Mouse (Mus musculus) embryonic fibroblast, embryonic 13.5 days (primary cell): ENCODE measurements around the gene Gm17660. TPM values are rescaled to one million over a fixed set of nuclear protein-coding genes. Genes with fewer than 3 reads are reported as not detected.

Experiments used
- H3K27ac ChIP-seq: 2 replicates; pipeline ENCODE4 v1.5.1; 2012; ENCODE audit warnings: low read length, control low read depth, inconsistent platforms; ENCODE audit not compliant: insufficient read depth
- H3K4me1 ChIP-seq: 2 replicates; pipeline ENCODE4 v1.6.1; 2011; ENCODE audit warnings: low read length; ENCODE audit not compliant: control insufficient read depth, insufficient read depth
- H3K4me3 ChIP-seq: 2 replicates; pipeline ENCODE4 v1.5.1; 2011; ENCODE audit warnings: mild to moderate bottlenecking, control low read depth, low read length; ENCODE audit not compliant: insufficient read depth
- CTCF ChIP-seq: IDR thresholded peaks from 2 replicates; pipeline ENCODE4 v1.5.1; 2011; ENCODE audit warnings: mild to moderate bottlenecking, control low read depth, low read length, moderate library complexity, borderline replicate concordance; ENCODE audit not compliant: insufficient read depth
- POLR2A ChIP-seq: IDR thresholded peaks from 2 replicates; pipeline ENCODE4 v1.6.1; 2011; ENCODE audit warnings: low read depth, mild to moderate bottlenecking, control low read depth, low read length, moderate library complexity
- polyA plus RNA-seq: library from polyadenylated mRNA; stranded (reverse); fragments of >200 nt; gene quantifications from 2 replicates; pipeline ENCODE4 v1.2.4, GENCODE M21; 2011; ENCODE audit warnings: low read depth; ENCODE audit not compliant: missing spikeins, insufficient read length

Gm17660 gene
- polyA plus RNA-seq, 1 experiment: not detected

DNA sequence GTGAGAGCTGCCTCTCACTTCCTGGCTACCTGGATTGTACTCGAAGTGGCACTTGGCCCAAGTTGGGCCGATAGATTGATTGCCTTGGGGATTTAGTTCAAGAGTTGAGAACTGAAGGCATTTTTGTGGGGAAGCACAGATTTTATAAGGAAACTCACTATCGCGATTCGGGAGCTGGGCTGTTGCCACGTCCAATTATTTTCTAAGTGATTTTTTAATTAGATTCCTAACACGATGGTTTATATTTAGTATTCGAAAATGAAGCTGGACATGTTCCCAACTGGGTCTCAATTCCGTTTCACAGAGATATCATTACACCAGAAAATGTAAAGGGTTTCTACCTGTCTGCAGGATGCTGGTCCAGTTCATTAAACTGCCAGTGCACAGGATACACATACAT is 8.0 kb upstream of the Gm17660 start:
- H3K27ac ChIP-seq: no peak overlapping the region
- no peak for TF ChIP-seq POLR2A
- no peak for TF ChIP-seq CTCF
- H3K4me3 ChIP-seq: no peak overlapping the region
- no peaks in the 10 kb centered on the region for H3K4me1 ChIP-seq

DNA sequence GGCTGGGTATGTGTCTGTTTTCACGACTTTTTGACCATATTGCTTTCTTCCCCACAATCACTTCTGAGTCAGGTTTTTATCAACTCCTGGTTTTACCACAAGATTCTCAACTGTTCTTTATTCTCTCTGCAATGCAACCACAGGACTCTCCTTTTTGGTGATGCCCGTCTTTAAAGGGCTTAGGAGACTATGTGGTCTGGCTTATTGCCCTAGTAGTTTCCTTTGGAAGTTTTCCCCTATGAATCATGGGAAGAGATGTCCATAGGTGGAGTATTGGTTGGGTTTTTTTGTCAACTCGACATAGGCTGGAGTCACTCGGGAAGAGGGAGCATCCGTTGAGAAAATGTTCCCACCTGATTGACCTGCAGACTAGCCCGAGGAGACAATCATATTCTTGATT is 3.3 kb upstream of the Gm17660 start:
- TF ChIP-seq CTCF (no peak), POLR2A (no peak)
- Histone ChIP-seq H3K4me1 (no peaks in the 10 kb centered on the region), H3K4me3 (no peak overlapping the region), H3K27ac (no peak overlapping the region)

GRCm38 (mm10) chr5:104076361-104076760 is 1.0 kb downstream of the Gm17660 start:
- TF ChIP-seq CTCF (no peak), POLR2A (no peak)
- no peak overlapping the region for H3K4me3 ChIP-seq
- H3K4me1 ChIP-seq: no peaks in the 10 kb centered on the region
- no peak overlapping the region for H3K27ac ChIP-seq

- Histone ChIP-seq H3K4me1 (no peaks in the 10 kb centered on the region), H3K27ac (no peak overlapping the region), H3K4me3 (no peak overlapping the region)
- TF ChIP-seq CTCF (peak; percentile 79; the same call in 1 of the 2 replicates), POLR2A (no peak)
Observed at GRCm38 (mm10) chr5:104074388-104074787, 3.0 kb downstream of the Gm17660 start.

GRCm38 (mm10) chr5:104073602-104074001 is 3.8 kb downstream of the Gm17660 start:
- TF ChIP-seq POLR2A (no peak), CTCF (no peak)
- H3K27ac ChIP-seq: no peak overlapping the region
- no peak overlapping the region for H3K4me3 ChIP-seq
- H3K4me1 ChIP-seq: no peaks in the 10 kb centered on the region

DNA sequence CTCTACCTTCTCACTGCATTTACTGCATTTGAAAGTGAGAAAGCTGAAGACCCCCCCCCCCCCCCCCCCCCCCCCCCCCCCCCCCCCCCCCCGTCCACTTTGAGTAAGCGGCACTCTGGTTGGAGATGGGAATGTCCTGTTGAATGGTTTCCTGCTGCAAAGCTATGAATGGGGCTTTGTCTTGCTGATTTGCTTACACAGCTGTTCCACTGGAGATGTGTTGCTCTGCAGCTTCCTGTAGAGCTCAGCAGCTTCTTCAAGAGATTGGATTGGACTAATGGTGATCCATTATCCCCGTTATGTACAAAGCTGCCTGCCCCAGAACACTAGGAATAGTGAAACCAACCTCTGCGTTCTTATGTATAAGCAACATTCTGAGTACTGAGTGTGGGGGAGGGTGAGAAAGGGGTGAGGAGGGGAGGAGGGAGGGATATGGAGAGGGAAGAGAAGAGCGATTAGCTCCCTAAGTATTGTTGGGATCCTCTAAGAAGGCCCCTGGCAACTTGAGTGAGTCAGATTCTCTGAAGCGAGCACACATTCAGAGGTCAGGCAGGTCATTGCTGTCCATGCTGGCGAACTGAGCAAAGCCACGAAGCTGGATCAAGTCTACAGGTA is 5.0 kb downstream of the Gm17660 start:
- Histone ChIP-seq H3K4me3 (no peak overlapping the region), H3K27ac (no peak overlapping the region), H3K4me1 (no peaks in the 10 kb centered on the region)
- TF ChIP-seq POLR2A: no peak
- TF ChIP-seq CTCF: no peak

GRCm38 (mm10) chr5:104071048-104071447 is 6.4 kb downstream of the Gm17660 start:
- Histone ChIP-seq H3K4me3 (no peak overlapping the region), H3K27ac (no peak overlapping the region), H3K4me1 (no peaks in the 10 kb centered on the region)
- TF ChIP-seq POLR2A: no peak
- TF ChIP-seq CTCF: no peak

DNA sequence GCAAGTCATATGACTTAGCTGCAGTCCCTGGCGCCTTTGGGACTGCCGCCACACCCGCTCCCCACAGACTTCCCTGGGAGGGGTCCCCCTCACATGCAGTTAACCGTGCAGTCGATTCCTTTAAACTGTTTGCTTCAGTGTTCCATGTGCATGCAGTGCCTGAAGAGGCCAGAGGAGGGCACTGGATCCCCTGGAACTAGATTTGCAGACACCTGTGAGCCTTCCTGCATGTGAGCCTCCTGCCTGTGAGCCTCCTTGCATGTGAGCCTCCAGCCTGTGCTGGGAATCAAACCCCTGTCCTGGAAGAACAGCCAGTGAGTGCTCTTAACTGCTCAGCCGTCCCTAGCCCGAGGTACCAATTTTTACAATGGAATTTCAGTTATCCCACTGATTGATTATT is 8.7 kb downstream of the Gm17660 start:
- no peak for TF ChIP-seq POLR2A
- peak; percentile 30; the same call in 1 of the 2 replicates for TF ChIP-seq CTCF
- no peak overlapping the region for H3K4me3 ChIP-seq
- H3K27ac ChIP-seq: no peak overlapping the region
- no peaks in the 10 kb centered on the region for H3K4me1 ChIP-seq

- Histone ChIP-seq H3K27ac (no peak overlapping the region), H3K4me1 (no peaks in the 10 kb centered on the region), H3K4me3 (no peak overlapping the region)
- no peak for TF ChIP-seq CTCF
- TF ChIP-seq POLR2A: no peak
Observed at GRCm38 (mm10) chr5:104062773-104063551, 14.4 kb downstream of the Gm17660 start.

DNA sequence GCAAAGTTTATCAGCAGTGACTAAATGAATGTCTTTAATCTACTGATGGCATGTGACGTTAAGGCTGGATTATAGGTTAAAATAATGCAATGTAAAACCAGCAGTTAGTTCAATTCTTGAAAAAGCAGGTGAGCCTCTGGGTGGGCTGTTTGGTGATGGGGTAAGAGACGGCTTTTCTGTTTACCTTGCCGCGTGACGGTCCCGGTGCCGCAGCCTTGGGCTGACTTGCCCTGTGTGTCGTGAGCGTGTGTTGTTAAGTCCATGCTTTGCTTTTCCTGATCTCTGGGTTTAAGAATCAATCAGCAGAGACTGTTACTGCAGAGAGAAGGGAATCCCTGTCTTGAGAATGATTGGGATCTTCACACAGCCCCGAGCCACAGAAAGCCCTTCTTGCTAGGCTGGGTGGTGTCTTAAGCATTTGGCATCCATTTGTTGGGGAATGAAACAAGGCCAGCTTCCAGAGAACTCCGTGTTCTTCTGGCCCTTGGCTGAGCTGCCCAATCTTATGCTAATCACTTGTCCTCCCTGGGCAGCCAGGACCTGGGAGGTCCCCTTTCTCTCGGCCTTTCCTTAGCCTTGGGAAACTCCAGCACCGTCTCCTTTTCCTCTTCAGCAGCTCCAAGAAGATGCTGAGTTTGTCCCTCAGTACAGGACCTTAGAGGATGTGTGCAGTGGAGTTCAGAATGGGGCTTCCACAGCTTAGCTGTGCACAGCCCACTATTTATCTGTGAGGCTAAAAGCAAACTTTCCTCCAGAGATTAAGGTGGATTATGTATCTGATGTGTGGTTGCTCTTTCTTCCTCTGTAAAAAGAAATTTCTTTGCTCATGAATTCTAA is 15.3 kb downstream of the Gm17660 start:
- no peak overlapping the region for H3K4me3 ChIP-seq

More for the DNA sequence above, 15.3 kb downstream of the Gm17660 start:
- Histone ChIP-seq H3K4me1 (no peaks in the 10 kb centered on the region), H3K27ac (no peak overlapping the region)
- no peak for TF ChIP-seq CTCF
- no peak for TF ChIP-seq POLR2A
